Mouse (Mus musculus) gastrocnemius, adult 8-10 months (tissue): ENCODE results near the gene Rassf5. TPM values are rescaled to one million over a fixed set of nuclear protein-coding genes. Genes with fewer than 3 reads are reported as not detected.
"Not testable (repeated sequence)": the region's sequence is repeated elsewhere in the genome, so short reads cannot be mapped to it uniquely, and the experiment has no call there.

Experiments used
- DNase-seq, 2 experiments: peaks; one replicate each; pipeline ENCODE4 v3.0.0; 2022; ENCODE audit warnings: low spot score in 2 of 2
- total RNA-seq, 4 experiments: library from RNA; stranded (reverse); gene quantifications; 2 replicates each; pipeline ENCODE4 v1.2.4; 2022

Rassf5 gene
- total RNA-seq, 4 experiments from 2014 or later = 0.35 to 1.1 (median 0.39) TPM; not detected in 1

- DNase-seq = no peak
Measured at GRCm38 (mm10) chr1:131259632-131260308, 14.7 kb upstream of the Rassf5 start.

DNA sequence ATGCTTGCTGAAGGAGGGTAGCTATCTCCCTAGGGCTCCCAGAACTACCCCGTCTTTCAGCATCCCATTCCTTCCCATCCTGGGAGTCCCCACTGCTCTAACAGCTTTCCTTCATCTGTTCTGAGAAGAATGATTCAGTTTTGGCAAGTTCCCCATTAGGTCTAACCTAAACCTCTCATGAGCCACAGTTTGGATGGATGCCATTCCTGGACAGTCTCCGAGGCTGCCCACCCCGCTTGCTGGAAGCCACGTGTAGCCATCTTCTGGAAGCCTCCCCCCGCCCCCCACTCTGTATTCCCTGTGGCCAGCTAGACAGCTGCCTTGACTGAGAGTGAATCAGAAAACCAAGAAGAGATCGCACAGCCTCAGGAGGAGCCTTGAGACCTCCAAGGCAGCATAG lies 12.2 kb upstream of the Rassf5 start:
- no peak for DNase-seq

DNA sequence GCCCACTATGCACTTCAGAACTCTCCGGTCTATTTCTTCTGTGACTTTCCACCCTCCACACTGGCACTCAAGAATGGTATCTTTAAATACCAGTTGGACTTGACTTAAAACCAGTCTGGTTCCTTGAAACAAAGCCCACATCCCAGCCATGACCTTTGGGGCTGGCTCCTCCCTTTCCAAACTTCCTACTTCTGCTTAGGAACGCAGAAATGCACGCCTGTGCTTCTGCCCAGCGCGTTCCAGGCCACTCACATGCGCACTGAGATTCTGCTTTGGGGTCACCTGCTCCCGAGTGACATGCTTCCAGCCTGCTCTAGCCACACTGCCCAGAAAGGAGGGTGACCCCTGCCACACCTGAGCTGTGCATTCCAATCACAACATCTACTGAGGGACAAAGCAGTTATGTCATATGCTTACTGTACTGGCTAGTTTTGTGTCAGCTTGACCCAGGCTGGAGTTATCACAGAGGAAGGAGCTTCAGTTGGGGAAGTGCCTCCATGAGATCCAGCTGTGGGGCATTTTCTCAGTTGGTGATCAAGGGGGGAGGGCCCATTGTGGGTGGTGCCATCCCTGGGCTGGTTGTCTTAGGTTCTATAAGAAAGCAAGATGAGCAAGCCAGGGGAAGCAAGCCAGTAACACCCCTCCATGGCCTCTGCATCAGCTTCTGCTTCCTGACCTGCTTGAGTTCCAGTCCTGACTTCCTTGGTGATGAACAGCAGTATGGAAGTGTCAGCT lies 7.6 kb upstream of the Rassf5 start:
- not testable (repeated sequence) for DNase-seq

DNA sequence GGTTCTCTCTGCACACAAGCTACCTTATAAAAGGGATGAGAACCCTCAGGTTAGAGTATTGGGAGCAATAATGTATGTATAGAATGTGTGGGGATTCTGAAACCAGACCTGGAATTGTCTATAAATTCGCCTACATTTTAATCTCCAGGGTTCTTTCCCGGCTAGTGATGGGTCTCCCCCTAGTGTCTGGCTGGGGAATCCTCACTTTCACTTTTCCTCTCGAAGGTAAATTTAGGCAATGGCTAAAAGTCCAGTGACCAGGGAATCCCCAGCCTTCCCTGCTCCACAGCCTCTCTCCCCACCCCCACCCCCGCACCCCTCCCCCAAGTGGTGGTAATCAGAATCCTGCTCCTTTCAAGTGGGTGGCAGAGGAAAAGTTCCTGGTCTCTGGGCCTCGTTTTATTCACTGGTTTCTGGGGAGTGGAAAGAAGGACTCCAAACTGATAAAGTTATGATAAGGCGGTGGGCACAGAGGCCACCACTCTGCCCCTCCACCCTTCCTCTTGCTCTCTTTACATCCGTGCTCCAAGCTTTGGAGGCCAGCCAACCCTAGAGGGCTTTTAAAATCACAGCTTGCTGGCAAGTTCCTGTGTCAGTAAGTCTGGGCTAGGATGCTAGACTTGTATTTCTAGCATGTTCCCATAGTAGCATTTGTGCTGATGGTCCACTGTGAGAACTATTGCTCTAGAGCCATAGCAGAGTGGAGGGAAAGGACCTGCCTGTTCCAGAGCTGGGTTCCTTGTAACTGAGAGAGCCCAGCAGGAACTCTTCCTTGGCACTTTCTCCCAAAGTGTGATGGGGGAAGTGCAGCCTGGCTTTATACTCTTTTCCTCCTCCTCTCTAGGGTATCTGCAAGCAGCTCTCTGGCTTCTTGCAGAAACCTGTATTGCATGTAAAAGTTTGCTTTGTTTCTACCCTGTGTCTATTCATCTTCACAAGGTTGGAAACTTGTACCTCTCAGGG lies 1.7 kb upstream of the Rassf5 start:
- no peak for DNase-seq

- peak in 1 of 2 experiments; percentile 27 for DNase-seq
Measured at GRCm38 (mm10) chr1:131245926-131246325, 868 bp upstream of the Rassf5 start.

- no peak for DNase-seq
Measured at GRCm38 (mm10) chr1:131244536-131245088, 446 bp downstream of the Rassf5 start.

DNA sequence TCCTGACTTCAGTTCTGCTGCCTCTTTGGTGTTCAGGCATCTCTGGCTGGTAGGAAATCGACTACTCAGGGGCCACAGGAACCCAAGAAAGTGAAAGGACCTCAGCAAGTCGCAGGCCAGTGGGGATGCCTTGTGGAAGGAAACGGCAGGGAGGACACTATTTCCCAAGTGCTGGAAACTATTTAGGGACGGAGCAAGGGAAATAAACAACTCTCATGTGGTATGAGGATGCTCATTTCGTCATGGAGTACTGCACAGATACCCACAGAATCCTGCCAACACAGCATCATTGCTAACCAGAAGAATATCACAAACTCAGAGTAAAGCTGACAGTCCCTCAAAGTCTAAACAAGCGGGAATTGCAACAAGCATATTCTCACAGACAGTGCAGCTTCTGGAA lies 2.1 kb downstream of the Rassf5 start:
- DNase-seq = no peak

GRCm38 (mm10) chr1:131239576-131240193 lies 5.4 kb downstream of the Rassf5 start:
- no peak for DNase-seq

GRCm38 (mm10) chr1:131238931-131239381 lies 6.1 kb downstream of the Rassf5 start:
- peak; percentile 62 to 65 for DNase-seq

DNA sequence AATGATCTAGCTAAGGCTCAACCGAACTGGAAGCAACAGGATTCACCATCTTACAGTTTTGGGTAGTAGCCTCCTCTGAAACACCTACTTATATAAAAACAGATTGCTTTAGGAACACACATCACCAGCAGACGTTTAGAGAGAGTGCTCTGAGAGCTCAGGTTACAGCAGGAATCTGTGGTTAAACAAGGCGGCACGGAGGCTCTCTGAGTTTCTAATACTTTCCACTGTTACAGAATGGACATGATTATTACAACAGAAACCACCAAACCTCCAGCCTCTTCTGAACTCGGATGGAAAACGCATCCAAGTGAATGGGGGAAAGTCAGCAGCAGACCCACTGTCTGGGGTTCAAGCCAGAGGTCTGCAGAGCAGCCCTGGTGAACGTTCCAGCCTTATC lies 9.0 kb downstream of the Rassf5 start:
- no peak for DNase-seq

GRCm38 (mm10) chr1:131233527-131233926 lies 11.5 kb downstream of the Rassf5 start:
- DNase-seq = no peak

- DNase-seq = no peak
Measured at GRCm38 (mm10) chr1:131228659-131229058, 16.4 kb downstream of the Rassf5 start.

GRCm38 (mm10) chr1:131228225-131228624 lies 16.8 kb downstream of the Rassf5 start:
- DNase-seq = no peak

DNA sequence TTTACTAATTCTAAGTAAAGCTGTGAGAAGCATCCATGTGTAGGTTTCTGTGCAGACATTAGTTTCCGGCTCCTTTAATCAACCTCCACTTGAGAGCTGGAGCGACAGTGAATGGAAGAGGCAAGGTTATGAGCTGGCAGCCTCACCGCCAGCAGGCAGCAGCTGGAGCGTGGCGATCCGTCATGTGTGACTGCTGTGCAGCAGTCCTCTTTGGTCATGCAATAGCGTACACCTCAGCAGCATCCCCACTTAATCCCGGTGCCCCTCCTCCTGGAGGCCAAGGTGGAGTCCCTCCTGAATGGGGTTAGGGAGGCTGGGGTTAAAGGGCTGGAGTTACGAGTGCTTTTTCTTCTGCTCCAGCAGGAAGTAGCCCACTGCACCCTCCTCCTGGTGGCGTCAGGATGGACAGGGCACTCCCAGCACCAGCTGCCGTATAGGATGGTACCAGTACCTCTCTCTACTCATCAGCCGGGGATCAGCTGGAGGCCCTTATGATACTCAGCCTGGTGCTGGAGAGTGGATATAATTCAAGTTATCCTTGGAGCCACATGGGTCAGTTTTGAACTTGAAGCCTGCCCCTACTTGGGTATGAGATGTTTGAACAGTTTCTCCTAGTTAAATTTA lies 20.1 kb downstream of the Rassf5 start:
- no peak for DNase-seq

- DNase-seq = no peak
Measured at GRCm38 (mm10) chr1:131223345-131223744, 21.7 kb downstream of the Rassf5 start.

GRCm38 (mm10) chr1:131221822-131222590 lies 23.1 kb downstream of the Rassf5 start:
- DNase-seq = no peak

GRCm38 (mm10) chr1:131218933-131219332 lies 26.1 kb downstream of the Rassf5 start:
- DNase-seq = no peak

- no peak for DNase-seq
Measured at GRCm38 (mm10) chr1:131213361-131213760, 31.7 kb downstream of the Rassf5 start.

DNA sequence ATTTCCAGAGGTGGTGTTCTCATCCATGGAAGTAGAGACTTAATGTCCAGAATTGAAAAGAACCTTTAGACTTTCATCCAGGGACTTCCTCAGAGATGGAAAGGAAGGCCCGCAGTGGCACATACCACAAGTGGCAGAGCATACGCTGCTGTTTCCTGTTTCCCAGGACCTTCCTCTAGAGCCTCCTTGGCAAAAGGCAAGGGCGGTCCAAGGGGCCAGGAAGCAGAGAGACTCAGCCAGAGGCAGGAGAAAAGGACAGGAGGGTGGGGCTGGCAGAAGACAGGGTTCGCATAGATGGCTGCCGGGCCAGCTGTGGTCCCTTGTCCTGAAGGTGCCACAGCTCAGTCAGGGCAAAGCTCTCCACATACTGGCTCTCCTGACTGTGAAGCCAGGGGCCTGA lies 32.1 kb downstream of the Rassf5 start:
- no peak for DNase-seq

DNA sequence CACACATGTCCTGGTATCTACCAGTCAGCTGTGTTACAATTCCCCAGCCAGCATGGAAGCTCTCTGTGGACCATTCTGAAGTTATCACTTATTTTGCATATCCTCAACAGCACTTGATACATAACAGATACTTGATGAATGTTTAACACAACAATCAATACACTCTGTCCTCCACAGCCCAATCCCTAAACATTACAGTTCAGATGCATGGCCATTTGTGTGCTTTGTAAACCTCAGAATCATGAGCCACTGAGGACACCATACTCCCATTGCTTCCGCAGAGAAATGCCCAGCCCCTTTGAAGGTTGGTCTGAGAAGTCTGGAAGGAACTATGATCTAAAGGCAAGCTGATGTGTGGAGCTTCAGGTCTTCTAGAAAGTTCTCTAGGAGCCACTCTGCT lies 33.4 kb downstream of the Rassf5 start:
- no peak for DNase-seq
